In genomic region chr14:36858932-36859331, GRCm38 (mm10) we compare ENCODE assay signal across 23 mouse cellular contexts.
"Had no signal": no experiment of that assay in that cellular context is flagged by ENCODE, and none has a peak within 500 bp of the region (broad histone marks: within the 10 kb centered on the region; RNA-seq: fewer than 3 reads in every experiment).

No protein-coding gene starts in this region.

- H3K4me2 ChIP-seq: forebrain, embryonic 15.5 days; heart, embryonic 11.5 days; heart, embryonic 13.5 days; heart, embryonic 15.5 days; hindbrain, embryonic 13.5 days; hindbrain, embryonic 15.5 days; limb, embryonic 13.5 days; limb, embryonic 15.5 days; liver, embryonic 12.5 days had no signal

- H3K4me3 ChIP-seq: forebrain, embryonic 15.5 days; heart, embryonic 13.5 days; heart, embryonic 15.5 days; hindbrain, embryonic 13.5 days; hindbrain, embryonic 15.5 days; limb, embryonic 13.5 days; limb, embryonic 15.5 days; liver, embryonic 12.5 days had no signal

- H3K36me3 ChIP-seq: forebrain, embryonic 15.5 days; heart, embryonic 13.5 days; heart, embryonic 15.5 days; hindbrain, embryonic 13.5 days; hindbrain, embryonic 15.5 days; limb, embryonic 13.5 days; limb, embryonic 15.5 days; liver, embryonic 12.5 days had no signal

- H3K4me1 ChIP-seq: forebrain, embryonic 15.5 days; heart, embryonic 15.5 days; limb, embryonic 13.5 days; liver, embryonic 12.5 days had no signal

- DNase-seq: forebrain, postnatal 0 days; gastrocnemius, postnatal 14 days; gastrocnemius, postnatal 36 days; heart, adult 18-20 months; heart, postnatal 14 days; heart, postnatal 36 days; kidney, adult 18-20 months; layer of hippocampus, adult 9-11 months; layer of hippocampus, postnatal 36 days; left cerebral cortex, postnatal 4 days; lung, adult 18-20 months had no signal

- H3K27me3 ChIP-seq: forebrain, embryonic 15.5 days; heart, embryonic 13.5 days; heart, embryonic 15.5 days; hindbrain, embryonic 13.5 days; hindbrain, embryonic 15.5 days; limb, embryonic 13.5 days; limb, embryonic 15.5 days; liver, embryonic 12.5 days had no signal

- H3K9ac ChIP-seq: forebrain, embryonic 15.5 days; forebrain, postnatal 0 days; heart, embryonic 13.5 days; heart, embryonic 15.5 days; hindbrain, embryonic 13.5 days; hindbrain, embryonic 15.5 days; limb, embryonic 13.5 days; limb, embryonic 15.5 days; liver, embryonic 12.5 days; liver, embryonic 14.5 days had no signal

- H3K9me3 ChIP-seq: forebrain, embryonic 15.5 days; heart, embryonic 13.5 days; heart, embryonic 15.5 days; hindbrain, embryonic 13.5 days; hindbrain, embryonic 15.5 days; limb, embryonic 13.5 days; limb, embryonic 15.5 days; liver, embryonic 12.5 days had no signal

- ATAC-seq: forebrain, embryonic 15.5 days; forebrain, postnatal 0 days; hindbrain, postnatal 0 days; liver, embryonic 12.5 days had no signal

- H3K27ac ChIP-seq: forebrain, embryonic 15.5 days; heart, embryonic 13.5 days; heart, embryonic 15.5 days; hindbrain, embryonic 13.5 days; hindbrain, embryonic 15.5 days; hindbrain, postnatal 0 days; kidney, postnatal 0 days; limb, embryonic 13.5 days; limb, embryonic 15.5 days; liver, embryonic 12.5 days; liver, embryonic 14.5 days had no signal
